Mouse (Mus musculus) bone marrow macrophage, adult 2 months (primary cell): ENCODE results near the gene Aldh3b3. TPM values are rescaled to one million over a fixed set of nuclear protein-coding genes. Genes with fewer than 3 reads are reported as not detected.
"Not testable (repeated sequence)": the region's sequence is repeated elsewhere in the genome, so short reads cannot be mapped to it uniquely, and the experiment has no call there.

Source experiments
- H3K27ac ChIP-seq: 2 replicates; pipeline ENCODE4 v1.5.1; 2012; ENCODE audit warnings: low read depth, low read length; ENCODE audit not compliant: insufficient read depth
- H3K4me1 ChIP-seq: 2 replicates; pipeline ENCODE4 v1.6.1; 2012; ENCODE audit warnings: low read length; ENCODE audit not compliant: control insufficient read depth, insufficient read depth
- H3K4me3 ChIP-seq: 2 replicates; pipeline ENCODE4 v1.5.1; 2012; ENCODE audit warnings: mild to moderate bottlenecking, low read length, moderate library complexity; ENCODE audit not compliant: insufficient read depth
- CTCF ChIP-seq: IDR thresholded peaks from 2 replicates; pipeline ENCODE4 v1.5.1; 2012; ENCODE audit warnings: low read depth, mild to moderate bottlenecking, low read length, moderate library complexity
- POLR2A ChIP-seq: IDR thresholded peaks from 2 replicates; pipeline ENCODE4 v1.6.1; 2012; ENCODE audit warnings: mild to moderate bottlenecking, low read depth, low read length, borderline replicate concordance
- polyA plus RNA-seq: library from polyadenylated mRNA; stranded (reverse); fragments of >200 nt; gene quantifications from 2 replicates; pipeline ENCODE4 v1.2.4, GENCODE M21; 2012; ENCODE audit not compliant: missing spikeins, insufficient read depth, insufficient read length

The Aldh3b3 gene
- polyA plus RNA-seq, 1 experiment = not detected

DNA sequence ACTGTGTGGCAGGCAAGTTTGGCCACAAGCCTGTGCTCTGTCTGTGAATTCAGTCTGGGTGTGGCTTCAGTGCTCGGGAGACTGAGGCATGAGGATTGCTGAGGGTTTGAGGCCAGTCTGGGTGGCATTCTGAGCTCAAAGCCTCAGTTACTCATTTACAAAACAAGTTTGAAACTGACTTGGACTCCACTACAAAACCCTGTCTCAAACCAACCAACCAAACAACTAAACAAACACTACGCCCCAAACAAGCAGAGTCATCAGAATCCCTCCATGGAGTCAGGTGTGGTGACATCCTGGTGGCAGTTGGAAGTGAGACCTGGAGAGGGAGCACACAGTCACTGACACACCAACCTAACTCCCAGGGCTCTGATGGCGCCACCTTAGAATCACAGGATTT is 8.1 kb upstream of the Aldh3b3 start:
- TF ChIP-seq POLR2A (no peak), CTCF (no peak)

DNA sequence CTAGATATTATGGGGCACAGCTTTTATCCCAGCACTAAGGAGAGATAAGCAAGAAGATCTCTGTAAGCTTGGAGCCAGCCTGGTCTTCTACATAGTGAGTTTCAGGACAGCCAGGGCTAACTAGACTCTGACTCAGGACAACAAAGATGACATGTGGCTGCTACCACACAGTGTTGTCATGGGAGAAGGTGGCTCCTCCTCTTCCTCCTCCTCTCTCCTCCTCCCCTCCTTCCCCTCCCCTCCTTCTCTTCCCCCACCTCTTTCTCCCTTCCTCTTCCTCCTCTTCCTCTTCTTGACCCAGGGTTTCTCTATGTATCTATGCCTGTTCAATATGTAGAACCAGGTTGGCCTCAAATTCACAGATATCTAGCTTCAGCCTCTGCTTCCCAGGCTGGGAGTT is 7.0 kb upstream of the Aldh3b3 start:
- Histone ChIP-seq H3K4me3 (no peak overlapping the region), H3K4me1 (peaks cover 21% of the 10 kb centered on the region), H3K27ac (no peak overlapping the region)
- TF ChIP-seq CTCF = no peak
- no peak for TF ChIP-seq POLR2A

More for the DNA sequence above, 8.1 kb upstream of the Aldh3b3 start:
- Histone ChIP-seq H3K4me3 (no peak overlapping the region), H3K4me1 (peaks cover 26% of the 10 kb centered on the region), H3K27ac (no peak overlapping the region)

- no peak for TF ChIP-seq POLR2A
- H3K27ac ChIP-seq = no peak overlapping the region
- H3K4me1 ChIP-seq = peaks cover 21% of the 10 kb centered on the region
- H3K4me3 ChIP-seq = no peak overlapping the region
Observed at GRCm38 (mm10) chr19:3952099-3952498, 6.3 kb upstream of the Aldh3b3 start.

DNA sequence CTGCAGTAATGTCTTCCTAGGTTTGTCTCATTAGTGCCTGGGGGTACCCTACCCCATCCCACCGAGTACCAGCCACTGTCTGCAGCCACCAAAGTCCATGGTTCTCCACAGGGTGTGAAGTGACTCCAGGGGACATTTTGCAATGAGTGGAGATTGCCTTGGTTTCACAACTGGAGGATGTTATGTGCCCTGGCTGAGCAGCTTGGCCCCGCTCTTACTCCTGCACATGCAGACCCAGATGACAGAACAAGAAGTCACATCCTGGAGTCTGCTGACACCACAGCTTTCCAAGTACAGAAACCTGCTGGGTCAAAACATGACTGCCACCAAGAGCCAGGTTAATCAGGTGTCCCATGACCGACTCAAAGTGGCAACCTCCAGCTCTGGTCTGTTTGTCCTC is 3.4 kb upstream of the Aldh3b3 start:
- Histone ChIP-seq H3K4me1 (peaks cover 16% of the 10 kb centered on the region), H3K27ac (no peak overlapping the region), H3K4me3 (no peak overlapping the region)
- no peak for TF ChIP-seq POLR2A
- TF ChIP-seq CTCF = no peak

DNA sequence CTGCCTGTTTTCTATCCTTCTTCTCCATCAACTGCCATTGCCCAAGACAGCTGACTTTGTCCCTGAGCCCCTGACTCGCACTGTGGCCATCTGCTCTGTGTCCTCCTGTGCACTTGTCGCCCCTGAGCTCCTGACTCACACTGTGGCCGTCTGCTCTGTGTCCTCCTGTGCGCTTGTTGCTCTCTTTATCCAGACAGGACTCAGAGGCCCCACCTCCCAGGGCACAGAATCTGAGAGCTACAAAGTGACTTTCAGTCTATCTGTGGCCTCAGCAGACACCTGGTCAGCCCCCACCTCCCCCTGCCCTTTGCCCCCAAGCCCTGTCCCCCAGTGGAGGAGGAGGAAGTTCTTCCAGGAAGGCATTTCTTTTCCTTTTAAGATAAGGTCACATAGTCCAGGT is 2.6 kb upstream of the Aldh3b3 start:
- H3K4me3 ChIP-seq = no peak overlapping the region
- TF ChIP-seq CTCF (no peak), POLR2A (no peak)
- no peak overlapping the region for H3K27ac ChIP-seq
- H3K4me1 ChIP-seq = peaks cover 10% of the 10 kb centered on the region

DNA sequence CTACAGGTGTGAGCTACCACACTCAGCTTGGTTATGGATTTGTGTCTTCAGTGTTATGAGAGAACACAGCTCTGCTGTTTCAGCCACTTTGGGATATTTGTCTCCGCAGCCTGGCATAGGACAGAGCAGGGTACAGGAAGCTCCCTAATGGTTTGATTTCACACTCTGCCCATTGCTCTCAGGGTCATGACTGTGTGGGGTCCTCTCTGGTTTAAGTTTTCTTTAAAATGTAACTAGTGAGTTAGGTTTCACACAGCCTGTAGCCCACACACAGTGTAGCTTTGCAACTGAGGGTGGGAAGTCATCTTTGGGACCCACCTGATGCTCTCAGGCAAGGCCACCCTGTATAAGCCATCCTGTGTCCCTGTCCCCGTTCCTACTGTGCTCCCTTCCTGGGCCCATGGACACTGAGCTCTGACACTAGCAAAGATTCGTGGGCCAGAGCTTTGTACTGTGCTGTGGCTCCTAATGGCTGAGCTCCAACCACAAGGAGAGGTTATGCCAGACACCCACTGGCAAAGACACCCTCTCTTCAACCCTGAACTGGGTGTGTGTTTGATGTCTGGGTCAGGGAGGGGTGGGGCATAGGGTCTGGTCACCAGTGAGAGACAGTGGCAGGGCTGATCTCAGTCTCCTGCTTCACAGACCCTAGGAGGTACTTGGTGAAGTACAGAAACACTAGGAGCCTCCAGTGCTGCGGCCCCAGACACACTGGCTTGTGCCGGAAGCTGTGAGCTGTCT is 979 bp upstream of the Aldh3b3 start:
- H3K4me3 ChIP-seq, H3K27ac ChIP-seq, H3K4me1 ChIP-seq: not testable (repeated sequence)

GRCm38 (mm10) chr19:3959030-3959429 is 585 bp downstream of the Aldh3b3 start:
- H3K4me1 ChIP-seq = peaks cover 3% of the 10 kb centered on the region; the same call in 1 of the 2 replicates
- H3K4me3 ChIP-seq = no peak overlapping the region
- no peak for TF ChIP-seq CTCF
- no peak for TF ChIP-seq POLR2A
- no peak overlapping the region for H3K27ac ChIP-seq

GRCm38 (mm10) chr19:3960211-3960610 is 1.8 kb downstream of the Aldh3b3 start:
- Histone ChIP-seq H3K4me3 (no peak overlapping the region), H3K4me1 (no peaks in the 10 kb centered on the region)
- no peak for TF ChIP-seq POLR2A
- no peak for TF ChIP-seq CTCF

DNA sequence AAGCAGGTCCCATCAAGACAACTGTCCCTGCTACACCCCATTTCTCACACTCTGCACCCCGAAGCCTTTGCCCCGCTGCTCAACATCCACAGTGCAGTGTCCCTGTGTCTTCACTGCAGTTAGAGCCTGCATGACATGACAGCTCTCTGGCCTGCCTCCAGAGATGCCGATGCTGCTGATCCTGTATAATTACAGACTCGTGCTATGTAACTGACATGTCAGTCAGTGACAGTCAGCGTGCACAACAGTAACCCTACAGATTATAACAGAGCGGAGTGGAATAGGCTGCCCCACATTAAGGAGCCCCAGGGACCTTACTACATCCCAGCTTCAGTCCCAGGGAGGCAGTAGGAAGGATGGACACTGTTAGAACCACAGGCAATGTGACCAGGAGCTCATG is 3.4 kb downstream of the Aldh3b3 start:
- not testable (repeated sequence) for H3K4me3 ChIP-seq, H3K4me1 ChIP-seq, H3K27ac ChIP-seq

More at GRCm38 (mm10) chr19:3960211-3960610, 1.8 kb downstream of the Aldh3b3 start:
- H3K27ac ChIP-seq = no peak overlapping the region

GRCm38 (mm10) chr19:3962469-3962868 is 4.0 kb downstream of the Aldh3b3 start:
- Histone ChIP-seq H3K4me3 (no peak overlapping the region), H3K4me1 (no peaks in the 10 kb centered on the region), H3K27ac (no peak overlapping the region)
- TF ChIP-seq CTCF (peak; percentile 62), POLR2A (no peak)

- TF ChIP-seq POLR2A = no peak
- TF ChIP-seq CTCF = no peak
- no peaks in the 10 kb centered on the region for H3K4me1 ChIP-seq
- H3K4me3 ChIP-seq = no peak overlapping the region
- H3K27ac ChIP-seq = no peak overlapping the region
Observed at GRCm38 (mm10) chr19:3964030-3964429, 5.6 kb downstream of the Aldh3b3 start.
